Mouse (Mus musculus) bone marrow, adult 2 months (tissue): ENCODE measurements around the gene Rplp2. TPM values are rescaled to one million over a fixed set of nuclear protein-coding genes. Genes with fewer than 3 reads are reported as not detected.

ENCODE experiments used
- H3K27ac ChIP-seq: fragments of 200-500 bp; 2 replicates; pipeline ENCODE4 v1.5.1; 2012; ENCODE audit warnings: low read depth, mild to moderate bottlenecking, control low read depth, inconsistent platforms, low read length; ENCODE audit not compliant: control insufficient read depth, poor library complexity, insufficient read depth
- H3K4me1 ChIP-seq: fragments of 200-500 bp; 2 replicates; pipeline ENCODE4 v1.6.1; 2011; ENCODE audit warnings: low read length; ENCODE audit not compliant: control insufficient read depth, insufficient read depth
- H3K4me3 ChIP-seq: fragments of 200-500 bp; replicated peaks from 2 replicates; pipeline ENCODE3; 2011; ENCODE audit warnings: mild to moderate bottlenecking, low read depth, low read length, control low read depth; ENCODE audit not compliant: control insufficient read depth
- CTCF ChIP-seq: fragments of 200-500 bp; IDR thresholded peaks from 2 replicates; pipeline ENCODE4 v1.5.1; 2011; ENCODE audit warnings: low read length, control low read depth; ENCODE audit not compliant: control insufficient read depth, insufficient read depth
- POLR2A ChIP-seq: fragments of 200-500 bp; IDR thresholded peaks from 2 replicates; pipeline ENCODE4 v1.6.1; 2011; ENCODE audit warnings: low read depth, mild to moderate bottlenecking, control low read depth, low read length, borderline replicate concordance; ENCODE audit not compliant: control insufficient read depth
- WGBS: fragments of 180-500 bp; shearing (Covaris S2); methylation state at CpG from one replicate; pipeline ENCODE4 v1.1.7; 2018; 5-methylcytosine and 5-hydroxymethylcytosine counted together
- polyA plus RNA-seq: library from polyadenylated mRNA; stranded (reverse); fragments of >200 nt; gene quantifications from 2 replicates; pipeline ENCODE4 v1.2.4, GENCODE M21; 2011; ENCODE audit warnings: low replicate concordance; ENCODE audit not compliant: missing spikeins, insufficient read depth, insufficient read length

The Rplp2 gene
- polyA plus RNA-seq, 1 experiment = 2,615 TPM

GRCm38 (mm10) chr7:141469901-141470636 lies 22.9 kb downstream of the Rplp2 start:
- WGBS = 91% methylated on average over 18 of the region's 18 CpGs
- Histone ChIP-seq H3K27ac (no peak overlapping the region; the same call in 1 of the 2 replicates), H3K4me1 (peaks cover 11% of the 10 kb centered on the region), H3K4me3 (no peak overlapping the region)
- no peak for TF ChIP-seq POLR2A
- no peak for TF ChIP-seq CTCF

GRCm38 (mm10) chr7:141470637-141470944 lies 23.4 kb downstream of the Rplp2 start:
- H3K27ac ChIP-seq = no peak overlapping the region
- no peak overlapping the region for H3K4me3 ChIP-seq
- peaks cover 11% of the 10 kb centered on the region for H3K4me1 ChIP-seq
- 91% methylated on average over 10 of the region's 10 CpGs for WGBS
- no peak for TF ChIP-seq CTCF
- TF ChIP-seq POLR2A = no peak

GRCm38 (mm10) chr7:141471236-141471635 lies 24.1 kb downstream of the Rplp2 start:
- Histone ChIP-seq H3K4me1 (peaks cover 11% of the 10 kb centered on the region), H3K27ac (no peak overlapping the region), H3K4me3 (no peak overlapping the region)
- TF ChIP-seq POLR2A = no peak
- no peak for TF ChIP-seq CTCF
- WGBS = 95% methylated on average over 1 of the region's 1 CpGs

- WGBS = 76% methylated on average over 6 of the region's 6 CpGs
- TF ChIP-seq POLR2A (no peak), CTCF (no peak)
- peaks cover 9% of the 10 kb centered on the region for H3K4me1 ChIP-seq
- H3K27ac ChIP-seq = no peak overlapping the region
- no peak overlapping the region for H3K4me3 ChIP-seq
Observed at GRCm38 (mm10) chr7:141472226-141472625, 25.1 kb downstream of the Rplp2 start.

GRCm38 (mm10) chr7:141472763-141473162 lies 25.6 kb downstream of the Rplp2 start:
- TF ChIP-seq CTCF (no peak), POLR2A (no peak)
- H3K4me1 ChIP-seq = peaks cover 9% of the 10 kb centered on the region

GRCm38 (mm10) chr7:141474160-141474559 lies 27.0 kb downstream of the Rplp2 start:
- WGBS = 7% methylated on average over 5 of the region's 5 CpGs
- no peak overlapping the region for H3K27ac ChIP-seq
- H3K4me1 ChIP-seq = peaks cover 8% of the 10 kb centered on the region

More at GRCm38 (mm10) chr7:141472763-141473162, 25.6 kb downstream of the Rplp2 start:
- Histone ChIP-seq H3K4me3 (no peak overlapping the region), H3K27ac (no peak overlapping the region)
- WGBS = 81% methylated on average over 6 of the region's 6 CpGs

GRCm38 (mm10) chr7:141475011-141475804 lies 28.0 kb downstream of the Rplp2 start, which contains the start of the genes Polr2l and Tspan4:
Gene Polr2l (minus strand): TSS chr7:141475132.
Gene Tspan4 (plus strand): TSS chr7:141475240.
- H3K4me1 ChIP-seq = peaks cover 7% of the 10 kb centered on the region
- under 1% methylated on average over 87 of the region's 87 CpGs for WGBS
- TF ChIP-seq CTCF (no peak), POLR2A (peak; percentile 71; the same call in 1 of the 2 replicates)
- H3K27ac ChIP-seq = peak within 1 kb of the TSS; percentile 80
- H3K4me3 ChIP-seq = peak within 1 kb of the TSS; percentile 77

More at GRCm38 (mm10) chr7:141474160-141474559, 27.0 kb downstream of the Rplp2 start:
- TF ChIP-seq POLR2A = no peak
- no peak for TF ChIP-seq CTCF
- peak overlapping the region; percentile 77 for H3K4me3 ChIP-seq

- H3K4me1 ChIP-seq = peaks cover 7% of the 10 kb centered on the region
- TF ChIP-seq POLR2A (no peak), CTCF (no peak)
- under 1% methylated on average over 12 of the region's 12 CpGs for WGBS
Observed at GRCm38 (mm10) chr7:141475805-141476158, 28.6 kb downstream of the Rplp2 start.

More at GRCm38 (mm10) chr7:141475805-141476158, 28.6 kb downstream of the Rplp2 start:
- Histone ChIP-seq H3K4me3 (peak overlapping the region; percentile 77), H3K27ac (peak overlapping the region; percentile 80; the same call in 1 of the 2 replicates)
